Mouse (Mus musculus) MEL (cell line): ENCODE measurements around the gene Fhit. TPM values are rescaled to one million over a fixed set of nuclear protein-coding genes. Genes with fewer than 3 reads are reported as not detected.

ENCODE experiments used
- DNase-seq: peaks from one replicate; pipeline ENCODE4 v3.0.0; 2011; ENCODE audit warnings: low read depth, low spot score
- H3K27ac ChIP-seq: 2 replicates; pipeline ENCODE4 v1.5.1; 2012; ENCODE audit warnings: low read depth, mild to moderate bottlenecking, control low read depth, low read length, moderate library complexity; ENCODE audit not compliant: control insufficient read depth
- H3K27me3 ChIP-seq, 2 experiments: fragments of 150-350 bp in 1 of 2; sonication (generic) in 1 of 2; 2 replicates each; pipeline ENCODE4 v1.6.1; 2012; ENCODE audit warnings: low read length in 2 of 2, mild to moderate bottlenecking in 2 of 2, improper control_type of control experiment in 1 of 2, moderate library complexity in 1 of 2; ENCODE audit not compliant: insufficient read depth in 2 of 2, control insufficient read depth in 1 of 2
- H3K36me3 ChIP-seq, 2 experiments: 2 replicates each; pipeline ENCODE4 v1.6.1; 2012 to 2014; ENCODE audit warnings: low read length in 2 of 2, improper control_type of control experiment in 1 of 2, inconsistent platforms in 1 of 2, mild to moderate bottlenecking in 1 of 2; ENCODE audit not compliant: insufficient read depth in 2 of 2, control insufficient read depth in 1 of 2
- H3K4me1 ChIP-seq, 2 experiments: fragments of 150-350 bp in 1 of 2; sonication (generic) in 1 of 2; 2 replicates each; pipeline ENCODE4 v1.6.1; 2012; ENCODE audit warnings: low read length in 2 of 2, improper control_type of control experiment in 1 of 2, mild to moderate bottlenecking in 1 of 2; ENCODE audit not compliant: insufficient read depth in 2 of 2, control insufficient read depth in 1 of 2
- H3K4me3 ChIP-seq, 2 experiments: fragments of 150-350 bp in 1 of 2; sonication (generic) in 1 of 2; 2 replicates each; pipeline ENCODE4 v1.5.1; 2012; ENCODE audit warnings: low read depth in 2 of 2, low read length in 2 of 2, mild to moderate bottlenecking in 2 of 2, moderate library complexity in 2 of 2, control low read depth in 1 of 2, improper control_type of control experiment in 1 of 2; ENCODE audit not compliant: control insufficient read depth in 1 of 2, insufficient read depth in 1 of 2
- H3K79me2 ChIP-seq: 2 replicates; pipeline ENCODE4 v1.6.1; 2012; ENCODE audit warnings: mild to moderate bottlenecking, low read length, moderate library complexity; ENCODE audit not compliant: control insufficient read depth, poor library complexity, insufficient read depth
- H3K9ac ChIP-seq: 2 replicates; pipeline ENCODE4 v1.6.1; 2012; ENCODE audit warnings: low read depth, mild to moderate bottlenecking, control low read depth, low read length, moderate library complexity; ENCODE audit not compliant: control insufficient read depth, poor library complexity, severe bottlenecking
- H3K9me3 ChIP-seq: fragments of 150-350 bp; sonication (generic); replicated peaks from 2 replicates; pipeline ENCODE4 v1.6.1; 2012; ENCODE audit warnings: mild to moderate bottlenecking, low read length, improper control_type of control experiment, moderate library complexity; ENCODE audit not compliant: insufficient read depth
- BHLHE40 ChIP-seq: IDR thresholded peaks from 2 replicates; pipeline ENCODE4 v1.6.1; 2012; ENCODE audit warnings: low read depth, mild to moderate bottlenecking, inconsistent platforms, low read length, improper control_type of control experiment, borderline replicate concordance
- E2F4 ChIP-seq: IDR thresholded peaks from 2 replicates; pipeline ENCODE4 v1.6.1; 2011; ENCODE audit warnings: low read depth, low read length, improper control_type of control experiment, borderline replicate concordance
- ELF1 ChIP-seq: IDR thresholded peaks from 2 replicates; pipeline ENCODE4 v1.6.1; 2014; ENCODE audit warnings: low read depth, mild to moderate bottlenecking, inconsistent platforms, low read length, improper control_type of control experiment, moderate library complexity
- GABPA ChIP-seq: IDR thresholded peaks from 2 replicates; pipeline ENCODE4 v1.6.1; 2012; ENCODE audit warnings: low read depth, mild to moderate bottlenecking, inconsistent platforms, low read length, improper control_type of control experiment, moderate library complexity
- GATA1 ChIP-seq: IDR thresholded peaks from 2 replicates; pipeline ENCODE4 v1.6.1; 2011; ENCODE audit warnings: low read depth, low read length, improper control_type of control experiment
- KAT2A ChIP-seq: conservative IDR thresholded peaks from 2 replicates; pipeline ENCODE4 v1.6.1; 2012; ENCODE audit warnings: low read depth, low read length, improper control_type of control experiment, inconsistent platforms
- MXI1 ChIP-seq: IDR thresholded peaks from 2 replicates; pipeline ENCODE4 v1.6.1; 2011; ENCODE audit warnings: mild to moderate bottlenecking, low read depth, low read length, improper control_type of control experiment
- NRF1 ChIP-seq: IDR thresholded peaks from 2 replicates; pipeline ENCODE4 v1.6.1; 2014; ENCODE audit warnings: low read depth, mild to moderate bottlenecking, inconsistent platforms, low read length, improper control_type of control experiment, moderate library complexity; ENCODE audit not compliant: poor library complexity, insufficient read depth, severe bottlenecking
- POLR2A ChIP-seq, 2 experiments: IDR thresholded peaks; 2 replicates each; pipeline ENCODE4 v1.6.1; 2011 to 2012; ENCODE audit warnings: low read length in 2 of 2, mild to moderate bottlenecking in 2 of 2, control low read depth in 1 of 2, improper control_type of control experiment in 1 of 2, low read depth in 1 of 2, moderate library complexity in 1 of 2; ENCODE audit not compliant: control insufficient read depth in 1 of 2, insufficient read depth in 1 of 2, poor library complexity in 1 of 2
- POLR2AphosphoS2 ChIP-seq: IDR thresholded peaks from 2 replicates; pipeline ENCODE4 v1.6.1; 2011; ENCODE audit warnings: low read length, improper control_type of control experiment
- RCOR1 ChIP-seq: IDR thresholded peaks from 2 replicates; pipeline ENCODE4 v1.6.1; 2012; ENCODE audit warnings: low read depth, mild to moderate bottlenecking, inconsistent platforms, low read length, improper control_type of control experiment
- TBP ChIP-seq: IDR thresholded peaks from 2 replicates; pipeline ENCODE4 v1.8.0; 2011; ENCODE audit warnings: low read depth, low read length, improper control_type of control experiment
- TCF12 ChIP-seq: IDR thresholded peaks from 2 replicates; pipeline ENCODE4 v1.6.1; 2014; ENCODE audit warnings: low read depth, mild to moderate bottlenecking, inconsistent platforms, low read length, improper control_type of control experiment, moderate library complexity
- ZC3H11A ChIP-seq: IDR thresholded peaks from 2 replicates; pipeline ENCODE4 v1.6.1; 2012; ENCODE audit warnings: low read depth, mild to moderate bottlenecking, inconsistent platforms, low read length, improper control_type of control experiment
- ZKSCAN1 ChIP-seq: IDR thresholded peaks from 2 replicates; pipeline ENCODE4 v1.6.1; 2012; ENCODE audit warnings: low read depth, mild to moderate bottlenecking, inconsistent platforms, low read length, improper control_type of control experiment, moderate library complexity
- ZMIZ1 ChIP-seq: IDR thresholded peaks from 2 replicates; pipeline ENCODE4 v1.6.1; 2012; ENCODE audit warnings: low read depth, mild to moderate bottlenecking, inconsistent platforms, low read length, improper control_type of control experiment, moderate library complexity
- ZNF384 ChIP-seq: IDR thresholded peaks from 2 replicates; pipeline ENCODE4 v1.6.1; 2012; ENCODE audit warnings: low read depth, mild to moderate bottlenecking, inconsistent platforms, low read length, improper control_type of control experiment
- polyA plus RNA-seq, 2 experiments: library from polyadenylated mRNA; stranded (reverse) in 1 of 2; unstranded in 1 of 2; fragments of >175 nt in 1 of 2; fragments of >200 nt in 1 of 2; gene quantifications; 2 replicates each; pipeline versions ENCODE4 v1.2.1 to v1.2.4; 2012; ENCODE audit warnings: low replicate concordance in 2 of 2, low read depth in 1 of 2; ENCODE audit not compliant: insufficient read length in 2 of 2, insufficient read depth in 1 of 2, missing spikeins in 1 of 2
- total RNA-seq: library from RNA; depleted of rRNA; stranded (reverse); fragments of 300-350 nt; gene quantifications from 2 replicates; pipeline ENCODE4 v1.2.3, GENCODE M21; 2012

Gene Fhit
- total and polyA plus RNA-seq, 3 experiments = 0.77 to 1.3 TPM; not detected in 1

GRCm38 (mm10) chr14:10221847-10222246, 940.0 kb downstream of the Fhit start:
- H3K9me3 ChIP-seq = no peaks in the 10 kb centered on the region
- no peak overlapping the region for H3K27ac ChIP-seq
- DNase-seq = no peak
- H3K27me3 ChIP-seq = no peaks in the 10 kb centered on the region
- H3K4me3 ChIP-seq = no peak overlapping the region
- no peaks in the 10 kb centered on the region for H3K79me2 ChIP-seq
- no peaks in the 10 kb centered on the region for H3K36me3 ChIP-seq
- no peaks in the 10 kb centered on the region for H3K4me1 ChIP-seq
- H3K9ac ChIP-seq = no peak overlapping the region
- TF ChIP-seq TCF12 (no peak), MXI1 (no peak), E2F4 (no peak), ZNF384 (no peak), POLR2AphosphoS2 (no peak), KAT2A (no peak), ZKSCAN1 (no peak), ZC3H11A (no peak), TBP (no peak), POLR2A (IDR thresholded peaks at IDR 0.05; ENCODE audit: control insufficient read depth in 1 of 2, insufficient read depth in 1 of 2, low read depth in 1 of 2, low read length in 2 of 2, poor library complexity in 1 of 2) (no peak), BHLHE40 (no peak)

DNA sequence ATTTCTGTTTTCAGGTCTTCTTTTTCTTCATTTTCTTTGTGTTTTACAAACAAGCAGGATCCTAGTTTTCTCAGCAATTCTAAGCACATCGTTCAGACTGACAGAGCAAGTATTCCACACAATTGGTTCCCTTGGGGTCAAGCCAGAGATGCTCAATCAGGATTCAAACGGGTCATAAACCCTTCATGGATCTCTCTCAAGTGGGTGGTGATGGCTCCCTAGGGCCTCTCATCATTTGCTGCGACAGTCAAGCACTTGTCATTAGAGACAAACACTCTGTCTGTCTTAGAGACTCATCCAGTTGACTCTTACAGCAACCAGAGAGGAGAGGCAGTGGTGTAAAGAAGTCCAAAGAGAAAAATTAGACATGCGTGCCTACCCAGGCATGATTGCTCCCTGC, 948.6 kb downstream of the Fhit start:
- Histone ChIP-seq H3K4me1 (peaks cover 0 to 6% of the 10 kb centered on the region in 2 experiments; a peak in 2 of 4 replicates), H3K27ac (no peak overlapping the region), H3K36me3 (peaks cover 0 to 8% of the 10 kb centered on the region in 2 experiments; a peak in 2 of 4 replicates), H3K27me3 (no peaks in the 10 kb centered on the region), H3K79me2 (no peaks in the 10 kb centered on the region), H3K9me3 (no peaks in the 10 kb centered on the region), H3K9ac (no peak overlapping the region)
- TF ChIP-seq GABPA (no peak), ELF1 (no peak), ZMIZ1 (no peak), ZNF384 (no peak), KAT2A (no peak), NRF1 (no peak), RCOR1 (no peak), GATA1 (no peak)
- TF ChIP-seq, all 39 proteins: peak for 0
- DNase-seq = no peak
- H3K4me3 ChIP-seq = no peak overlapping the region
